Mouse (Mus musculus): Measurements from ENCODE around the gene Cdc42bpa. TPM values are rescaled to one million over a fixed set of nuclear protein-coding genes. Genes with fewer than 3 reads are reported as not detected.

The Cdc42bpa gene
- 10 to 100 TPM; 38.6 to 47.9 (median 44.9) TPM for total RNA-seq (2022)

DNA sequence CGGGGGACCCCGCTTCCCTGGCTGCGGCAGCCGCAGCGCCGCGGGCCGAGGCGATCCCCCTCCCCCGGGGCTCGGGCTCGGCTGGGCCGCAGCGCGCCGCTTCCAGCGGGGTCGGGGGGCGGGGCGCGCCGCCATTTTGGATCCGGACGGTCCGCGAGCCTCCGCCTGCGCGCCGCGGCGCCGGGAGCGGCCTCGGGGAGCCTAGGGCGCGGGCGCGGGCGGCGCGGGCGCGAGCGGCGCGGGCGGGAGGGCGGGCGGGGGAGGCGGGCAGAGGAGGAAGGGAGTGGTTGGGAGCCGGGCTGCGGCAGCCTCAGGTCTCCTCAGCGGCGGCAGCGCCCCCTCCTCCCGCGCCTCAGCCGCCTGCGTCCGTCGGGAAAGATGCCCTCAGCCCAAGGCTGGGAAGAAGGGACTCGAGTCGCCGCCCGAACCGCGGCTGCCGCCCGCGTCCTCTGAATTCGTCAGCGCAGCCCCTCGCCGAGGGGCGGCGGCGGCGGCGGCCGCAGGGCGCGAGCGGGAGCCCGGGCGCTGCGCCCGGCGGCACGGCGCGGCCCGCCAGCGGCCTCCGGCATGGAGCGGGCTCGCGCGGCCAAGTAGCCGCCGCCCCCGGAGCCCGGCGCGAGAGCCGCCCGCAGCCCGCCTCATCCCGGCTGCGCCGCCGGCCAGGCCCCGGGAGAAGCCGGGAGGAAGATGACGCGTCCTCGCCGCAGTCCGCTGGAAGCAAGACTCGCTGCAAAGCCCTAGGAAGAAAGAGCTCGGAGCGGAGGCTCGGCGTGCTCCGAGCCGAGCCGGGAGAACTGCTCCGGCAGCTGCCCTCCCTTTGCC lies at the start of gene Cdc42bpa:
Gene Cdc42bpa, plus strand, starts transcription at position 752 of the 822 bp plus-strand sequence.
- peak; percentile 62 for DNase-seq (ENCODE audit: low spot score)

DNA sequence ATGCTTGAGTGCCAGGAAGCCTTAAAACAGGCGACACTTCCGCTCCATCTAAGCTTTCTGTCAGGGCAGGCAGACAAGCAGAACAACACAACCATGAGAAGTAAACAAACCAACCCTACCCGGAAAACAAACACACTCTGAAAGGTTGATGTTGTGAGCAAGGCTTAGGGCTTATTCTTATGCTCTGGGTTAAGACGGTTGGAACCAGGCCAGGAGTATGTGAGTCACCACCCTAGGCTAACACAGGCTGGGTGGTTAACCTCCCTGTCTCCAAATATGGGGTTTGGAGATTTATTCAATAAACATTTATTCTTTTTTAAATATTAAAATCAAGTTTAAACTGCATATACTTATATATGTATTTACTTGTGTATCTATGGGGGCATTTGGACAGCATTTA lies 46.8 kb upstream of the Cdc42bpa start:
- DNase-seq (ENCODE audit: low spot score): peak; percentile 35

DNA sequence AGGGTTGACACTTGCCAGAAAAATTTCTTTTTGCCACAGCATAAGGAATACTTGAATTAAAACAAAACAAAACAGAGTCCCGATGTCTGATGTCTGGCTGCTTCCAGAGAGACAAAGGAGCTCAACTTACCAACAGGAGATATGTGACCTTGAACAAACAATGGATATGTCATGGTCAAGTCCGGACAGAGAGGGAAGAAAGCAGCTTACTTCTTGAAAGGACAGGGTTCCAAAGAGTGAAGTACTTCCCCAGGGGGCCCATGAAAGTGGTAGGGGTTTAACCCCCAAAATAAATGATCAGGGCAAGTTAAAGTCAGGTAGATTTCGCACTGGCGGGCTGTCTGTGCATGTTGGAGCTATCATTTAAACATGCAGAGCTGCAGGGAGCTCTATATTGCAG lies 43.2 kb upstream of the Cdc42bpa start:
- no peak for DNase-seq (ENCODE audit: low spot score)

DNA sequence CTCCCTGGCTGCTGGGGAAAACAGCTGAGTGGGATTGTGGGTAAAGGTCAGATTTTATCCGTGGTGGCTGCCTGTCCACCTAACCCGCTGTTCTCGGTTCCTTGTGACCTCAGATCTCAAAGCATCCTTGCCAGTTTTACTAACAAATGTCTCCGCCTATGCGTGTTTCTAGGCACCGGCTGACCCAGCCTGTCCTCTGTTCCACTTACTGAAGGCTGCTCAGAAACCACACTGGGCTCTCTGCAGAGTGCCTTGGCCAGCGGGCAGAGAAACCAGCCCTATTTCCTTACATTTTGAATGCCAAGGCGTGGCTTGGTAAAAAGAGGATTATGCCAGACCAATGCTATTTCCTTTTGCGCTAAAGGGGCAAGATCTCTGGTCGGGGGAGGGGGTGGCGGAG lies 42.8 kb upstream of the Cdc42bpa start:
- DNase-seq (ENCODE audit: low spot score): no peak

DNA sequence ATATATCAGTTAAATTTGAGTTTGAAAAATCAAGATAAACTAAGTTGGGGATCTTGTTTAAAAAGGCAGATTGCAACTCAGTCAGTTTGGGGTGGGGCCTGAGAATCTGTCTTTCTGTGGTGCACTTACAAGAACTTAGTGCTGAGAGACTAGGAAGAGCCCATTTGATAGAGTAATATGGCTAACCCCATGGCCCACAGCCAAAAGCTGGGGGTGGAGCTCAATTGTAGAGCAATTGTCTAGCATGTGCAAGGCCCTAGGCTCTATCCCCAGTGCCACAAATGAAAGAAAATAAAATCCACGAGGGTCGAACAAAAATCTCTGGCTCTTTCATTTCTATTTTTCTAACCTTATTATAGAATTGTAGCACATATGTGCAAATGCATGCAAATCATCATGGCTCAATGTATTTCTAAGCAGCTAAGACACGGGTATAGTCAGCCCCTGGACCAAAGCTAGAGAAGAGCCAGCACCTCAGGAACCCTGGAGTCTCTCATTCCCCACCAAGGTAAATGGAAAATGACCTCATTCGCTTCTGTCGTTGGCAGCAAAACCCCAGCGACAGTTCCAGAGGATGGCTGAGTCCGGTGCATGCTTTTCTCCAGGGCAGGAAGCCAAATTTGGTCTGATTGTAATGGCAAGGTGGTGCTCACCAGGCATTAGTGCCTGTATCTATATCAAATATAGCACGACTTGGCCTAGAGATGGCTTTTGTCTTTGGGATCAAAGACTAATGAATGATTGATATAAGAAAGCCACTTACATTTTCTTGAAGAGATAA lies 40.4 kb upstream of the Cdc42bpa start:
- peak; percentile 54 for DNase-seq (ENCODE audit: low spot score)

DNA sequence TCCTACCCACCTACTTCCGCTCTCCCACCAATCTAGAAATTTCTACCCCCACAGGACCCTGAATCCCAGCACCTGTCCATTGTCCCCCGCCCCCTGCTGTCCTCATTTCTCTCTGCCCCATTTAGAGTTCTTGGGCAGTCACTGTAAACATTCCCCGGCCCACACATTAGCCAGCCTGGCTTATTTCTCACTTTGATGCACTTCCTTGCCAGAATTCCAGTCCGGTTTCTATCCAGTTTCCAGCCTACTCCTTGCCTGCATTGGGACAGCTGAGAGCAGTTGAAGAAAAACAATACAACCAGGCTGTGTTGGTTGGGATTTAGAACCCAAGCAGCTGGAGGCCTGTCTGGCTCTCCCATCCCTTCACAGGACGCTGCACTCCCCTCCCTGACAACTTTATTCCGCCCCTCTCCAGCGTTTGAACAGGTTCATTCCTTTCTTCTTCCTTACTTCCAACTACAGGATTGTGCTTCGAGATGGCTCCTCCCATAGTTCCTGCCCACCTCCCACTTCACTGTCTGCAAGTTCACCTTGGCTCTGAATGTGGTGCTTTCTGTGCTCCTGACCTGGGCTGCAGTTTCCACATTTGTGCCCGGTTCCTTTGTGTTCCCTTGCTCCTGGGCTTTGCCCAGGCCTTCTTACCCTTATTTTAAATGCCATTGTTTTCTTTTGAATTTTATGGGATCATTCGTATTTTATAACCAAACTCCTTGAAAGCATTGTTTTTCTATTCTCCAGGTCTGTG lies 36.4 kb upstream of the Cdc42bpa start:
- DNase-seq (ENCODE audit: low spot score): no peak

DNA sequence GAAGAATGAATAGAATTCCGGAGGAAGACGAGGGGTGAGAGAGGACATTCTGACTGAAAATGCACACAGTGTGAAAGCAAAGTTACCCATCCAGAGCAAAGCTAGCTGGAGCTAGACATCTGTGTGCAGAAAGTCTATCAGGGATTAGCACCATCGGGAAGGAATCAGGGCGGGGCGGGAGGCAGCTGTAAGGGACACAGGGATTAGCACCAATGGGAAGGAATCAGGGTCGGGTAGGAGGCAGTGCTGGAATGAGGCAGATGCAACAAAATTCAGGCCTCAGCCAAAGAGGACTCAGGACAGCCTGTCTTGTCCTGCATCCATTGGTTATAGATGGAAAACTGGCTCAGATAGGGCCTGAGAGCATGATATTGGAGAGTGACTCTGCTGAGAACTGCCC lies 34.0 kb upstream of the Cdc42bpa start:
- no peak for DNase-seq (ENCODE audit: low spot score)

DNA sequence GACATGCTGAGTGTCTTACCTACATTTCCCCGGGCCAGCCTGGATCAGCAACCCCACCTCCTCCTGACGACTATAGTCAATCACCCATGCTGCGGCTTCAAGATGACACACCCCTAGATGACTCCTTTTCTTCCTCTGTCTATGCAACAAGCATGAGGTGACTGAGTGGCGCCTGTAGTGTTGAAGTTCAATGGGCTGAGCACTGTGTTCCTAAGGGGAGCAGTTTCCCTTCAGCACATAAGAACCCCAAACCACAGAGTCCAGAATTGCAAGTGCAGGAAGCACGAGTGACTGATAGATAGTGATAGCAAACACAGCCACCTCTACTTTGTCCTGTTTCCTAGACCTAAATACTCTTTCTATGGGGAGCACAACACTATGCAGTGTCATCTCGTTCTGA lies 33.2 kb upstream of the Cdc42bpa start:
- DNase-seq (ENCODE audit: low spot score): no peak

DNA sequence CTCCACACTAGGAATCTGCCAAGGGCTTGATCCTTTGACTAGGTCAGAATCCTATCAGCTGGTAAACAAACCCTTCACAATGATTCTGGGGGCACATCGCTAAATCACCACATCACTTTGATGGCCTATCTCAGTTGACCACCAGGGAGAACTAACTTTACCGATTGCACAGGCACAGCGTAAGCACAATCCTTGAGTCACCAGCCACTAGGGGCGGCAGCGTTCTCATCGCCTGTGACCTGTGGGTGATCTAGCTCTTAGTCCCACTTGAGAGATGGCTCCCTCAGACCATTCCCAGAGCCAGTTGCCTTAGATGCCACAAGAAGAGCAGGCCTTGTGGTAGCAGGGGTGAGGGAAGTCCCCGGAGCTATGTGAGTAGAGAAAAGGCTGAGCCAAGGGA lies 31.4 kb upstream of the Cdc42bpa start:
- no peak for DNase-seq (ENCODE audit: low spot score)

DNA sequence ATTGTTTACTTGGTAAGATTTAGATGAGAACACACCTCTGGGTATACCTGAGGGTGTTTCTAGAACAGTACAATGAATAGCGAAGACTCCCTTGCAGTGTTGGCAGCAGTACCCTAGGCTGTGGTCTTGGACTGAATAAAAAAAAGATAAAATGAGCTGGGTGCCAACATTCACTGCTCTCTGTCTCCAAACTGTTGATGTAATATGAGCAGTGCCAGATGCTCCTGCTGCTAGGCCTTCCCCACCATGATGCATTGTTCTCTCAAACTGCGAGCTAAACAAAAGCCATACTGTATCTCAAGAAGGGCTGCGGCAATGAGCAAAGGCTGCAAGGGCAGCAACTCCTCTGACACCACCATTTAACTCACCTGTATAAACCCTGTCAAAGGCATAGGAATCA lies 29.0 kb upstream of the Cdc42bpa start:
- DNase-seq (ENCODE audit: low spot score): no peak

DNA sequence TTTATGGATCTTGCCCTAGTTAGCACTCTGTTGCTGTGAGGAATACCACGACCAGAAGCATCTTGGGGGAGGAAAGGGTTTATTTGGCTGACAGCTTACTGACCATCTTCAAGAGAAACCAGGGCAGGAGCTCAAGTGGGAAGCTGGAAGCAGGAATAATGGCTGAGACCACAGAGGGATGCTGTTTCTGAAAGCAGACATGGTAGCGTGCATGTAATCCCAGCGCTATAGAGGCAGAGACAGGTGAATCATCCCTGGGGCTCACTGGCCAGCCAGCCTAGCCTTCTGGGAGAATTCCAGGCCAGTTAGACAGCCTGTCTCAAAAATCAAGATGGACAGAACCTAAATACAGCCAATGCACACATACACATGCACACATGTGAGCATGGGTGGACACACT lies 26.2 kb upstream of the Cdc42bpa start:
- no peak for DNase-seq (ENCODE audit: low spot score)

DNA sequence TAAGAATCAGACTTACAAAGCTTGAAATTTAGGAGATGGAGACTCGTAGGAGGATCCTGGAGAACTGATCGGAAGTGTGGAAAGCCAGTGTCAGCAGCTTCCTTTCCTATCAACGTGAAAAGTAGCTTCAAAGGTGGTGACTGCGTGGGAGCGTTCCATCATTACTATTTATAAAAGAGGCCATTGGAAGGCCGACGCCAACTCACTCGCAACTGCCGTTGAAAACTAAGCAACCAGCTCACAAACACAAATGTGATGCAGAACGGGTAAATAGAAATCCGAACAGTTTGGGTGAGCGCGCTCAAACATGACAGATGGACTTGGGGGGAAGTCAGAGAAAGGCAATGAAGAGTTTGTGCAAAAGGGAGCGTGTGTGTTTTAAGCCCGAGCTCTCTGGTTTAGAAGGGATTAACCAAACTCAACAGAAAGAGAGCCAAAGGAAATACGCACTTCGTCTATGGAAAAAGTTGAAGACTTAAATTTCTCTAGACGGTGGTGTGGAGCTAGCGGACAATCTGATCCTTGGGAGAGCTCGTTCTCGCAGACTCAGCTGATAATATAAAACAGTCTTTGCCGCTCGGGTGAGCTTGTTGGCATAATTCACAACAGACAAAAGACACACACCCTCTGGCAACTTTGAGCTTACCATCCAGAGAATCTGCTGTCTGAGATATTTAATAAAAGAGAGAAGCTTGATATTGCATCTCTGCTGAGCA lies 20.0 kb upstream of the Cdc42bpa start:
- DNase-seq (ENCODE audit: low spot score): no peak

DNA sequence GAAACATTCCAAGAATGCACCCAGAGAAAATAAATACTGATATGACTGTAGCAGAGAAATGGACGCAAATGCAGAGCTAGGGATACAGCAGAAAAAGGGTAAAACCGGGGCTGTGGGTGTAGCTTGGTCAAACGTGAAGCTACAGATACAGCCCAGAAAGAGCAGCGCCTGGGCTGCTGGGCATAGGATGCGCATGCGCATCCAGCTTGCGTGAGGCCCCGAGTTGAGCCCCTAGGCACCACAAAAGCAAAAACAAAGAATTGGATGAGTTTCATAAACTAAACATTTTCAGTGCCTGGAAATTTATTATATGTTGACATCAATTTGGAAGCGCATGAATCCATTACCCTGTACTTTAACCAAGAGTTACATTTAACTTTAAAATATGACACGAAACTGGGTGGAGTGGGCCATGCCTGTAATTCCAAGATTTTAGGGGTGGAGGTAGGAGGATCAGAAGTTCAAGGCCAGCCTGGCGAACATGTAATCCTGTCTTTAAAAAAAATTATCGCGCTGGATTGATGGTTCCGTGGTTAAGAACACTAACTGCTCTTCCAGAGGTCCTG lies 19.4 kb upstream of the Cdc42bpa start:
- DNase-seq (ENCODE audit: low spot score): no peak

DNA sequence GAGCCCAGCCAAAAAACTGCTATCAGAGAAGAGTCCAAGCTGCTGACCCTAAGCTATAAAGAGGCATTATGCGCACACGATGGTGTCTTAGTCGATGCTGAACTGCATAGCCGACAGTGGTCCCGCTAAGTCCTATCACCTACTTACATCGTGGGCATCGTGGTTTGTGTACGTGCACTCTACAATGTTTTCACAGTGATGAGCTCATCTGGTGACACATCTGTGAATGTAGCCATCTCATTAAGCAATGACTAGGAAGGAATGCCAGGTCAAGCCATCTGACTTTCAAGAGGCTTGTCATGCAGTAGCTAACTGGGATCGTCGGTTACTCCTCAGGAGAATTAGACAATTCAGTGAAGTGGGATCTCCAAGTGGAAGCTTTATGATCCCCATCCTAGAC lies 15.3 kb upstream of the Cdc42bpa start:
- DNase-seq (ENCODE audit: low spot score): no peak

DNA sequence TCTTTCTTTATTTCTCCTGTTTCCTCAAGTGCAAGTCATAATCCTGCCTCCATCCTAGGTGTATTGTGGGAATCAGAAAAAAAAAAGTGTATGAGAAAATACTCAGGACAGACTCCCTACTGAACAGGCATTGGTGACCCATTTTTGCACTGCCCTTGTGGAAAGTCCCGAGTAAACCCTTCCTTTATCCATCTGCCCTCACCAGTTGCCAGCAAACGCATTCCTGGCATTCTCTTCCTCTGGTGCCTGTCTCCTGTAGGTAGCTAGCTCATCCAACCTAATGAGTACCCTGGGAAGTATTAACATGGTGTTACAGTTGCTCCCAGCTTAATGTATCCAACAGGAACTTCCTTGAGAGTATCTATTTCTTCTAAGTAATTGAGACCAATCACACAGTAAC lies 13.7 kb upstream of the Cdc42bpa start:
- no peak for DNase-seq (ENCODE audit: low spot score)

DNA sequence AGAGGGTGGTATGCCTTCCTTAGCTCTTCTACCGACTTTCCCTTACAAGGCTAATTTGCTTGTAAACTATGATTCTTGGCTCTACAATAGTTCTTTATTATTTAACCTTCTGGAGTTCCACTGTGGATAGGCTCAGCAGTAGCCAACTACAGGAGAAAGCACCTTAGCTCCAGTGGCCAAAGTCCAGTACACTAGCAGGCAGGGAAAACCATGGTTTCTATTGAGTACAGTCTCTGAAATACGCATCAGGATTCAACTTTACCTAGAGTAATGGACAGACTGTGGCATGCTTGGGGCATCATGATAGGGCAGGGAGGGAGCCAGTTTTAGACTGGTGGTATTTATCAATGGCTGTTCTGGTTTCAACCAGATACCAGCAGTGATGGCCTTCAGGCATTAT lies 12.6 kb upstream of the Cdc42bpa start:
- DNase-seq (ENCODE audit: low spot score): no peak

DNA sequence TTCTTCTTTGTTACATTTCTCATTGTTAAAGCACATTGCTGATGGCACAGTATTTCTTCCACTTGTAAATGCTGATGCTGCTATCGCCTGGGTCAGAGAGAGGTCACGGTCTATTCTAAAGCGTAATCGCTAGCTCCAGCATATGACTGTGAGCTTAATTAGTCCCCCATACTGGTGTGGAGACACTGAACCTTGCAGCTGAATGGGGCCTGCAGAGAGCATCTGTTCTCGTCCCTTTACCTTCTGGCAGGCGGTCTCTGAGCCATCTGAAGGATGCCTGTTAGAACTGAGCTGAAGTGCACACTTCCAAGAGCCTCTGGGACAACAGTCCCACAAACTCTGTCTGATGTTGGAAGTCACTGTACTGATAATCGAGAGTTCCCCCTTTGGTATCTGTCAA lies 8.7 kb upstream of the Cdc42bpa start:
- DNase-seq (ENCODE audit: low spot score): no peak

DNA sequence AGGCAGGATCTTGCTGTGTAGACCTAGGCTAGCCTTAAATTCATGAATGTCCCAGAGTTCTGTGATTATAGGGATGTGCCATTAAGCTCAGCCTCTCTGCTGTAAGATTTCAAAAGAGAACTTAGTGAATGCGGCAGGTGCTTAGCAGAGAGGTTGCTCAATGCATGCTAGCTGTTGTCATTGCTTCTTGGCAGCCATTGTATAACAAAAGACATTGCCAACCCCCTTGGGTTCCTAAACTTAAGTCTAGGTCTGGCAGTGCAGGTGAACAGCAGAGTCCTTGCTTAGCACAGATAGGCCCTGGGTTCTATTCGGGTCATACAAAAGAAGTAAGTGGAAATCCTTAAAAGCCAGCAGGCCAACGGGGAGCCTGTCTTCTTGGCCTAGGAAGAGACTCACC lies 7.0 kb upstream of the Cdc42bpa start:
- DNase-seq (ENCODE audit: low spot score): no peak

DNA sequence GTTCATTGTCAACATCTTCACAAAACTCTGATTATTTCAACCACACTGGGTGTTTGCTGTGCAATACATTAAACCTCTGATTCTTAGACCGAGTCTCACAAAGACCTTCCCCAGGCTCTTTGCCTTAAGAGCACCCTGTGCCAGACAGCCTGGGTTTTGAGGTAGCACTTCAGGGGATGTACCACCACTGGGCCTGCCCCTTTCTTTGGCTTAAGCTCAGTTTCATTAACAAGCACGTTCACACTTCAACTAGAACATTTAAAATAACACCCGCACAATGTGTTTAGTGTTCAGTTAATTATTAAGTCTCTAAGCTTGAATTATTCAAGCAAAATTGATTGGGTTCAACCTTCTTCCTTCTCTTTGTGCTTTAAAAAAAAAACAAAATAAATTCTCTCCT lies 2.8 kb upstream of the Cdc42bpa start:
- DNase-seq (ENCODE audit: low spot score): no peak

DNA sequence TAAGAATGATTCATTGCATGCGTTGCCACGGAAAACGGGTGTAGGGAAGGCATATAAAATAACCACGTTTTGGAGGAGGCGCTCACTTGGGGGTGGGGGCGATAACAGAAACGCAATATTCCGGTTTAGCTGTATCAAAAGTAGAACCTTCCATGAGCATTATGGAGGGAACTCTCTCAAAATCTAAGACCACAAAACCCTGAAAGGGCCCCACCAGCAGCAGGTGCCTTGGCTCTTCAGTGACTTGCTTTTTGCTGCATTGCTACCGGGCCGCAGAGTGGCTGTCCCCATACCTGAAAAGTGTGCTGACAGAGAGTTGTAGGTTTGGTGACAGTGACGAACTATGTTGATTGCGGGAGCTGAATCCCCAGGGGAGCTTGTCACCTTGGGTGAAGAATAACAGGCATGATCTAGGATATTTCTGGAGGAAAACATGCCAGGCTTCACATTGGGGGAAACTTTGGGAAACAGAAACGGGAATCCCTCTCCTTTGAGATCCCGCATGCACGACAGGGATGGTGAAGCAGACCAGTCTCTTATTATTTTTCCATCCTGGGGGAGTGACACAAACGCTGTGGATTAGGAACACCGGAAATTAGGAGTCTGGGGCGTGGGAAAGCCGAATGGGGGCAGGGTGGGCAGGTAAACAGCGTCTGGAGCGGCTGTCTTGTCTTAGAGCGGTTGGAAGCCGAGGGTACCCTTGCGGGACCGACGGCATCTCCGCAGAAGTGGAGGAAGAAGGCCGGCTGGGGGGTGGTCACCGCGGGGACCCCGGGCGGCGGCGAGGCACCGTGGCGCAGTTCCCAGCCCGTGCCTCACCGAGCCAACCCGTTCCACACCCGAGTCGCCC lies 1.2 kb upstream of the Cdc42bpa start:
- DNase-seq (ENCODE audit: low spot score): peak; percentile 69

DNA sequence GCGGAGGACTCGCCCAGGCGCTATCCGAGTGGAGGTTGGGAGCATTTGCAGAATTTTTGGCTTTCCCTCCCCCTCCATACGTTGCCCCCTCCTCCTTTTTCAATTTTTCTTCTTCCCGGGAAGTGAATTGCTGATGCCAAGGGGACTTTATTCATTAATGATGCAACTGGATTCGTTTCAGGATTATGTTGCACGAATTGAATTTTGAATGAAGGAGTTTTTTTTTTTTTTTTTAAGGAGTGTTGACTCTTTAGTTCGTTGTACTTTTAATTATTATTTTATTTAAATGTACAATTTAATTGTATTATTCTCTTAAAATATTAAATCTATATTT lies 238 bp downstream of the Cdc42bpa start:
- DNase-seq (ENCODE audit: low spot score): no peak
